Mouse (Mus musculus): ENCODE results near the gene Erich3.

Gene Erich3

GRCm38 (mm10) chr3:154766321-154766720, 102.7 kb downstream of the Erich3 start:
- no peak for DNase-seq (ENCODE audit: low spot score in 2 of 2)

- no peak for DNase-seq (ENCODE audit: low spot score in 2 of 2)
Measured at GRCm38 (mm10) chr3:154771651-154772050, 108.0 kb downstream of the Erich3 start.

GRCm38 (mm10) chr3:154778836-154779595, 115.4 kb downstream of the Erich3 start:
- no peak for DNase-seq (ENCODE audit: low spot score in 2 of 2)

- no peak for DNase-seq (ENCODE audit: low spot score in 2 of 2)
Measured at GRCm38 (mm10) chr3:154786354-154786753, 122.7 kb downstream of the Erich3 start.

GRCm38 (mm10) chr3:154787611-154788010, 124.0 kb downstream of the Erich3 start:
- no peak for DNase-seq (ENCODE audit: low spot score in 2 of 2)

- no peak for DNase-seq (ENCODE audit: low spot score in 2 of 2)
Measured at GRCm38 (mm10) chr3:154793571-154793970, 129.9 kb downstream of the Erich3 start.

GRCm38 (mm10) chr3:154798806-154799205, 135.1 kb downstream of the Erich3 start:
- no peak for DNase-seq (ENCODE audit: low spot score in 2 of 2)

GRCm38 (mm10) chr3:154800454-154800853, 136.8 kb downstream of the Erich3 start:
- no peak for DNase-seq (ENCODE audit: low spot score in 2 of 2)

- DNase-seq (ENCODE audit: low spot score in 2 of 2) = no peak
Measured at GRCm38 (mm10) chr3:154800888-154801429, 137.3 kb downstream of the Erich3 start.

- peak in 1 of 2 experiments; percentile 44 for DNase-seq (ENCODE audit: low spot score in 2 of 2)
Measured at GRCm38 (mm10) chr3:154806626-154807025, 143.0 kb downstream of the Erich3 start.

- DNase-seq (ENCODE audit: low spot score in 2 of 2) = no peak
Measured at GRCm38 (mm10) chr3:154810273-154810870, 146.7 kb downstream of the Erich3 start.

- DNase-seq (ENCODE audit: low spot score in 2 of 2) = no peak
Measured at GRCm38 (mm10) chr3:154811281-154811680, 147.6 kb downstream of the Erich3 start.

GRCm38 (mm10) chr3:154811833-154812232, 148.2 kb downstream of the Erich3 start:
- no peak for DNase-seq (ENCODE audit: low spot score in 2 of 2)

GRCm38 (mm10) chr3:154812893-154813292, 149.2 kb downstream of the Erich3 start:
- DNase-seq (ENCODE audit: low spot score in 2 of 2) = no peak

GRCm38 (mm10) chr3:154815606-154816005, 151.9 kb downstream of the Erich3 start:
- no peak for DNase-seq (ENCODE audit: low spot score in 2 of 2)

- no peak for DNase-seq (ENCODE audit: low spot score in 2 of 2)
Measured at GRCm38 (mm10) chr3:154816231-154816630, 152.6 kb downstream of the Erich3 start.

GRCm38 (mm10) chr3:154816801-154817625, 153.4 kb downstream of the Erich3 start:
- DNase-seq (ENCODE audit: low spot score in 2 of 2) = peak in 1 of 2 experiments; percentile 40

All from frontal cortex, postnatal 25 days (tissue).